Mouse (Mus musculus) layer of hippocampus, adult 2 months (tissue): Measurements from ENCODE around the gene Cab39l. TPM values are rescaled to one million over a fixed set of nuclear protein-coding genes. Genes with fewer than 3 reads are reported as not detected.

Experiments
- DNase-seq, 2 experiments: peaks; one replicate each; pipeline ENCODE4 v3.0.0; 2022; ENCODE audit warnings: low spot score in 2 of 2
- H3K27ac ChIP-seq: fragments of 200-600 bp; 2 replicates; pipeline ENCODE4 v1.8.1; 2022
- H3K4me3 ChIP-seq: fragments of 200-600 bp; 2 replicates; pipeline ENCODE4 v1.8.1; 2022; ENCODE audit warnings: mild to moderate bottlenecking
- CTCF ChIP-seq: fragments of 200-600 bp; conservative IDR thresholded peaks from 2 replicates; pipeline ENCODE4 v1.8.1; 2022; ENCODE audit warnings: antibody characterized with exemption, mild to moderate bottlenecking, moderate library complexity
- total RNA-seq, 2 experiments: library from RNA; stranded (reverse); gene quantifications; 2 replicates each; pipeline ENCODE4 v1.2.3; 2021

Cab39l gene
- total RNA-seq, 2 experiments from 2014 or later, result 21.0 to 21.7 TPM

DNA sequence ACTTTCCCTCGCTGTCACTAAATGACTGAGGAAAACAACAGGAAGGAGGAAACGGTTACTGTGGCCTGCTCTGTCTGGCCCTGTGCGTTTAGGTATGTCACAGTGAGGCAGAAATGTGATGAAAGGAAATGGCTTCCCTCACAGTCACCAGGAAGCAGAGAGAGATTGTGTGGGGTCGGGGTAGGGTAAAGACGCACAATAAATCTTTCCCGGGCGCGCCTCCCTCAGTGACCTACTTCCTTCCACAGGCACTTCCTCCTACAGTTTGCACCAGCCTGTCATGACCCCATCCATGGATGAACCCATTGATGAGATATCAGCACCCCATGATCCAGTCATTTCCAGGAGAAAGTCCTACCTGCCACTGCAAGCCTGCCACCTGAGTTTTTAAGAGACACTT lies 114.2 kb downstream of the Cab39l start:
- no peak for DNase-seq
- TF ChIP-seq CTCF, result no peak
- Histone ChIP-seq H3K4me3 (no peak overlapping the region), H3K27ac (no peak overlapping the region)

DNA sequence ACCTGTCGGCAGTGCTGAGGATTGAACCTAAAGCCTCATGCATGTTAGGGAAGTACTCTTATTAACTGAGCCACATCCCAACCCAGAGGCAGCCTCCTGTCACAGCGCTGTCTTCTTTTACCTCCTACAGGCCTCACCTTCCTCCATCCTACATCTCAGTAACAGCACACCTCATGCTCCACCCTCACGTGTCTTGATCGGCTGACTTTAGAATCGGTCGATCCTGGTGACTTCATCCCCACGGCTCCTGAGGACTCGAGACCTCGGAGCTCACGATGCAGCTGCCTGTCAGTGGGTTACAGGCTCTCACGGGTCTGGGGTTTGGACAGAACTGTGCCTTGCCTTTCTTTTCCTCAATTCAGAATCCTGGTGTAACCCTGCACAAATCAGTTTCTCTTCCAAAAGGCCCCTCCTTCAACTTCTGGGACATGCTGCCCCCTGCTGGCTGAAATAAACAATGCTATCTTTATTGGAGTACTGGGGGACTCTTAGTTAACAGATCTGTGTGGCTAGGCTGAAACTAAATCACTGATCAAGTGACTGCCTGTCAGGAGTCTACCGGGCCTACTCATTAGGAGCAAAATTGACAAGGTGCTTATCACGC lies 115.3 kb downstream of the Cab39l start:
- peak; percentile 94 for TF ChIP-seq CTCF
- peak overlapping the region; percentile 27; the same call in 1 of the 2 replicates for H3K4me3 ChIP-seq
- peak overlapping the region; percentile 8; the same call in 1 of the 2 replicates for H3K27ac ChIP-seq
- DNase-seq, result peak; percentile 80 to 93

DNA sequence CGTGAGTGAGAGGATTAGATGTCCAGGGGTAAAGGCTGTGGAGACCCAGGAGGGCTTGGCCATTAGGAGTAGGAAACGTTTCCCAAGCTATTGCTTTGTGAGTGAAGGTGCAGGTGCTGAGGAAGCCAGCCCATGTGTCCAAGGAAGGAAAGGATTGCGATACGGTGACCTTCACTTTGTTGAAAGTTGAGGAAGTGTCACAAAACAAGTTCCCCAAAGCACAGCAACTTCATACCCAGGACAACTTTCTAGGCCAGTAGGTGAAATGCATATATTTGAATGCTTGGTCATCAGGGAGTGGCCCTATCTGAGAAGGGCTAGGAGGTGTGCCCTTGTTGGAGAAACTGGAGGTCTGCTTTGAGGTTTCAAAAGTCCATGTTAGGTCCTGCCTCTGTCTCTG lies 116.3 kb downstream of the Cab39l start:
- TF ChIP-seq CTCF, result no peak
- no peak overlapping the region for H3K4me3 ChIP-seq
- no peak overlapping the region for H3K27ac ChIP-seq
- DNase-seq, result no peak

DNA sequence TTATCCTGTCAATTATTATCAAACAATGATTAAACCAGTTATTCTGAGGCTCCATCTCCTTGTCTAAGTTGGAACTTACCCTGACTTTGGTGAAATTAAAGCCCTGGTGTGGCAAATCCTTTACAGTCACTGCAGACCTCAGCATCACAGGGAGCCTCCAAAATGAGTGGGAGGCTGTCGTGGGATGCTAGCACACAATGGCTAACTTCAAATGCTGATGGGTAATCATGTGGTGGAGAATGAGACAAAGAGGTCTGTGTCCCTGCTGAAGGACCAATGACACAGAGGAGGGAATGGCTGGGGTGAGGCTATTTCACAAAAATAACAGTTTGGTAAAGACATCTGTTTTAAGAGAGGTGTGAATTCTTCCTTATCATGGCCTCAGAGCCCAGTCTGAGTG lies 117.1 kb downstream of the Cab39l start:
- no peak for DNase-seq
- TF ChIP-seq CTCF, result no peak
- peak overlapping the region; percentile 53; the same call in 1 of the 2 replicates for H3K27ac ChIP-seq
- H3K4me3 ChIP-seq, result no peak overlapping the region

DNA sequence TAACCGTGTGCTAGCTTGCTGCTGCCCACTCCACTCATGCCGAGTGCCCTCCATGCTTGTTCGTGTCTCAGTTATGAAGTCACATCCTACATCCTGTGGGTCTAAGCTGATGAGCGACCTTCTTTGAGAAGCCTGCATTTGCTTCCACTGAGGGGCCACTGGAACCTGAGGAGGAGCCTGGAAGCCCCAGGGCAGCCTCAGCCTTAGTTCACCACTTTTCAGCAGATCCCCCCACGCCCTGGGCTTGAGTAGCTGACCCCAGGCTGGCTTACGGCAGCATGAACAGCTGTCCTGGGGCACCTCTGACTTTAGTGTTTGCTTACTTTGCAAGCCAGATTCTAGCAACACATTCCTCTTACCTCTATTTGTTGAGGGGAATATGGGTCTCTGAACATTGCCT lies 126.0 kb downstream of the Cab39l start:
- no peak overlapping the region for H3K27ac ChIP-seq
- no peak for DNase-seq
- H3K4me3 ChIP-seq, result no peak overlapping the region
- no peak for TF ChIP-seq CTCF

DNA sequence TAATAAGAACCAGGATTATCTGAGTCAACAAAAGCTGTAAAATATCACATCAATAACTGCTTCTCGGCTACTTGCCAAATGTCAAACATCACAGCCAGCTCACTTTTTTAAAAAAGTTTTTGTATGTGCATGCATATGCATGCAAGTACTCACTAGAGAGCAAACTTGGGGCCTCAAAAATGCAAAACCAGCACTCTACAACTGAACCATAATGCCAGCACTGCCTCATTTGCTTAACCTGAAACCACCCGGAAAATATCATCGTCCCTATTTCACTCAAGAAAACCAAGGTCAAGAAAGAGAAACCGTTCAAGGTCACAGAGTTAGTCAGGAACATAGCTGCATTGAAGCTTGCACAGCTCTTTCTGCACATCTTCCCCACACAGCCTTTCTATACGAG lies 135.6 kb downstream of the Cab39l start:
- no peak overlapping the region for H3K4me3 ChIP-seq
- H3K27ac ChIP-seq, result no peak overlapping the region
- no peak for TF ChIP-seq CTCF
- no peak for DNase-seq

DNA sequence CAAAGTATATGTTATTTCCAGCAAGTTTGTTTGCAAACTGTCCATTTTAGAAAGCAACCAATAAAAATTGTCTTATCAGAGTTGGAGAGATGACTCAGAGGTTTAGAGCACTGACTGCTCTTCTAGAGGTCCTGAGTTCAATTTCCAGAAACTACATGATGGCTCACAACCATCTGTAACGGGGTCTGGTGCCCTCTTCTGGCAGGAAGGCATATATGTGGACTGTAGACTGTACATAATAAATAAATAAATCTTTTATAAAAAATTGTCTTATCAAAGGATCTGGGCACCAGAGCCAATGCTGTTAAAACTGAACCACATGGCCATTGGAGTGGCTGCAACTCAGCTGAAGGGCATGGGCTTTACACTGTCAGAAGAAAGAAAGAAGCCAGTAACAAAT lies 149.8 kb downstream of the Cab39l start:
- no peak overlapping the region for H3K27ac ChIP-seq
- no peak overlapping the region for H3K4me3 ChIP-seq
- peak; percentile 73 for TF ChIP-seq CTCF
- DNase-seq, result no peak

DNA sequence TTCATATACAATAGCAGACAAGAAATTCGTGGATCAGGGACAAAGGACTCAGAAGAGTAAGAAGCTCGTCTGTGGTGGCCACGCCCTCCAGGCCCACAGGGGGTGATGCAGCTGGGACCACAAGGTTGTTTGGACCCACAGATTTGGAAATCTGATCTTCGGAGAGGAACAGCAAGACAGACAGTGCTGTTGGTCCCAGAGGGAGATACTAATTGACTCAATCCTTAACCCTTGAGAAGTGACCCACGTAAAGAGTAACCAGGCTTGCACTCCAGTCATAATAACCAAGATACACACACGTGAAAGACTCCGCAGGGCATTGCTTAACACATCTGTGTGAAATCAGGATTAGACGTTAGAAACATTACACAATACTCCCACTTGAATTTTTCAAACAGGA lies 151.1 kb downstream of the Cab39l start:
- no peak for TF ChIP-seq CTCF
- H3K27ac ChIP-seq, result no peak overlapping the region
- no peak overlapping the region for H3K4me3 ChIP-seq
- DNase-seq, result no peak

DNA sequence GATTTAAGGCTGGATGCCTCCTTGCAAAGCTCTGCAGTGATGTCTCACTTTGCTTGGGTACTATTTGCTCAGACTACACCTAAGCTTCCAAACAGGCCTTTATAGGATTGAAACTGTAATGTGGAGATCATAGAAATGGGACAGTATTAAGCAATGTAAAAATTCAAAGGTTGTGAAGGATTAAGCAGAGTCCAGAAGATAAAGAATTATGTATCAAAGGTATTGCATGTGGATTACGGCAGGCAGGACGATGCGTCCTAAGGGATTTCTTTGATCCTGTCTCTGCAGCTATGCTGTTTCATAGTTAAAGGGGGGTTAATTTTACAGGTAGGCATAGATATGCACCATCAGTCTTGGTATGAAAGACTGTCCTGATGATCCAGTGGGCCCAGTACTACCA lies 151.8 kb downstream of the Cab39l start:
- H3K27ac ChIP-seq, result no peak overlapping the region
- no peak for DNase-seq
- TF ChIP-seq CTCF, result no peak
- H3K4me3 ChIP-seq, result no peak overlapping the region

DNA sequence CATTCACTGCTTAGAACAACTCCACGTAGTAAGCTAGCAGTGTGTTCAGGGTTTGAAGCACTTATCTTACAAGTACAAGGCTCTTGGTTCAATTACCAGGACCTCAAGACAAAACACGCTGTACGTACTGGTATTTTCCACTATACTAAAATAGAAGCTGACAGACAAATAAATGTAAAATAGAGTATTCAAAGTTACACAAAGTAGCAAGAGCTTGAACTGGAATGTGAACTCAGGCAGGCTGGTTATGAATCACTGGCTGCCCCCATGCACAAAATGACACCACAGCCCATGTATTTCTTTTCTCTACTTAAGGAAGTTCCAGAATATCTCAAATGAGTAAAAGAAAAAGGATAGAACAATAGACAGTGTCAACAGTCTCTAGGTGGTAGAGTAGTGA lies 154.2 kb downstream of the Cab39l start:
- H3K27ac ChIP-seq, result no peak overlapping the region
- H3K4me3 ChIP-seq, result no peak overlapping the region
- no peak for DNase-seq
- TF ChIP-seq CTCF, result no peak

DNA sequence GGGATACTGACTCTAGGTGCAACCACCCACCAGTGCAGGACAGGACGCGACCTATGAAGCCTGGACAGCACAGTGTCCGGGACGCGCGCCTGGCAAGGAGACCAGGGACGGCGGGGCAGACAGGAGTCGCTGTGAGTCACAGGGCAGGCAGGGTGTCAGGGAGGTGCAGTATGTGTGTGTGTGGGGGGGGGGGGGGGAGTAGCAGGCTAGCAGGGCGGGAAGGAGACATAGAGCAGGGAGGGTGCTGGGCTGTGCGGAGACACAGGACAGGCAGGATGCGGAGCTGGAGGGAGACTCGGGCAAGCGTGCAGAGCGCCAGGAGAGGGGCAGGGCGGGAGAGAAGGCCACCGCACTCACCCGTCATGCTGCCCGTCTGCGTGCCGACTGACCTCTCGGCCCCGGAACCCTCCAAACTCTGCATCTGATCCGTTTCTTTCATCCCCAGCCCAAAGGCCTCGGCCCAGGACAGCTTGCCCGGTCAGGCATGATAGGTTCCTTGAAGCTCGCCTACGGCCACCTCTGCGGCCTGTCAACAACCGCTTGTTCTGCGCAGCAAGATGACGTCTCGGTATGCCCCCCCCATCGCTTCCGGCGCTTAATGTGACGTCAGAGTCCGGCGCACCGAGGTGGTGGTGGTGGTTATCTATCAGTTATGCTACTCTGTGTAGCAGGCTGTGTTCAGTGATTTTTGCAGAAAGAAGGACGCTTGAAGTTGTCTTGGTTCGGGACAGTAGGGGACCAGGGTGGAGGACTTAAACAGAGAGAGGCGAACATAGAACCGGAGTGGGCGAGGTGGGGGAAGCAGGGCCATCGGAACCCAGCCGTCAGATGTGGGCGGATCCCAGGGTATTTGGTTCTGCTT lies 156.9 kb downstream of the Cab39l start, which contains the start of gene Cdadc1:
Cdadc1 (minus strand) TSS at position 562 of the 862 bp plus-strand sequence.
- DNase-seq, result peak; percentile 94 to 98
- H3K27ac ChIP-seq, result peak within 1 kb of the TSS; percentile 93
- TF ChIP-seq CTCF, result no peak
- peak within 1 kb of the TSS; percentile 83 for H3K4me3 ChIP-seq

DNA sequence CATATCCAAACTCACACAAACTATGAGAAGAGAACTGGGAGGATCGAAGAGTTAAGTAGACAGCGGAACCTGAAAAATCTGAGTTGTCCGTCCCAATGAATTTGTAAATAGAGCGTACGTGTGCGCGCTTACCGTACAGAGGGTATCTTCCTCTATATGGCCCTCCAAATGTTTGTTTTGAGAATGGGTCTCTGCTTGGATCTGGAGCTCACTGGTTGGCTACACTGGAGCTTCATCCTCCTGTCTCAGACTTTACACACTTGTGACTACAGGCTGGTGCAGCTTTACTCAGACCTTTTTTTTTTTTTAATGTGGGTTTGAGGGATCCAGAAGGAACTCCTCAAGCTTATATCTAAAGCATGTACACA lies 157.5 kb downstream of the Cab39l start:
- peak overlapping the region; percentile 83 for H3K4me3 ChIP-seq
- no peak for DNase-seq
- no peak for TF ChIP-seq CTCF
- peak overlapping the region; percentile 93 for H3K27ac ChIP-seq

DNA sequence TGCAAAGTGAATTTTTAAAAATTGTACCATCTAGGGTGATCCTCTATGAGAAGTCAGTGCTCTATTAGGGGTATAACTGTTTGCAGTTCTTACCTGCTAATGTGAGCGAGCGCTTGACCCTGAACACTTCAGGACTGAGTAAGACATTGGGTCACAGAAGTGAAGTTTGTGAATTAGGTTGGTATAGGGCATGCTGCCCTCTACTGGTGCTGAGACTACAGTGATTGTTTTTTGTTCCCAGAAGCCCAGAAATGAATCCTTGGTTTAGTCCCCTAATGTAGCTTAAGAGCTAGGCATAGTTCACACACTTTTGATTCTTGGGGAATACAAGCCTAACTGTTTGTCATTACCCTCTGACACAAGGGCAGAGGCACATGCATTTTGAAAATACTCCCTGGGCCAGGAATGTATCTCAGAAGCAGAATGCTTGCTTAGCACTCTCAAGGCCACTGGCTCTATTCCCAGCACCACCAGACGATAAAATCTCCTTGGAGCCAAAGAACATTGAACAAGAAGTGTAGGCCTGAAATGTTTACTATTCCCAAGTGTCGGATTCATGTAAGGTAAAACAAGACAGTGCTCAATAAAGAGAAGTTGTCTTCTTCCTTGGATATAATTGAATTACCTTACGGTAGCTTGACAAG lies 163.4 kb downstream of the Cab39l start:
- DNase-seq, result peak in 1 of 2 experiments; percentile 30
- Histone ChIP-seq H3K27ac (no peak overlapping the region), H3K4me3 (no peak overlapping the region)
- TF ChIP-seq CTCF, result peak; percentile 85
